Mouse (Mus musculus) MEL (cell line): ENCODE results near the gene Cstf2.

Experiments
- CTCF ChIP-seq, 3 experiments: IDR thresholded peaks in 2 of 3; conservative IDR thresholded peaks in 1 of 3; 2 replicates each; pipeline ENCODE4 v1.5.1; 2011 to 2012; ENCODE audit warnings: low read length in 3 of 3, low read depth in 2 of 3, mild to moderate bottlenecking in 2 of 3, improper control_type of control experiment in 1 of 3, inconsistent platforms in 1 of 3, mixed read lengths in 1 of 3, moderate library complexity in 1 of 3; ENCODE audit not compliant: control insufficient read depth in 1 of 3, insufficient read depth in 1 of 3, poor library complexity in 1 of 3, severe bottlenecking in 1 of 3
- EP300 ChIP-seq, 2 experiments: IDR thresholded peaks; 2 replicates each; pipeline ENCODE4 v1.6.1; 2011; ENCODE audit warnings: improper control_type of control experiment in 2 of 2, low read length in 2 of 2, low read depth in 1 of 2, mild to moderate bottlenecking in 1 of 2
- POLR2A ChIP-seq, 2 experiments: IDR thresholded peaks; 2 replicates each; pipeline ENCODE4 v1.6.1; 2011 to 2012; ENCODE audit warnings: low read length in 2 of 2, mild to moderate bottlenecking in 2 of 2, control low read depth in 1 of 2, improper control_type of control experiment in 1 of 2, low read depth in 1 of 2, moderate library complexity in 1 of 2; ENCODE audit not compliant: control insufficient read depth in 1 of 2, insufficient read depth in 1 of 2, poor library complexity in 1 of 2
- ZMIZ1 ChIP-seq: IDR thresholded peaks from 2 replicates; pipeline ENCODE4 v1.6.1; 2012; ENCODE audit warnings: low read depth, mild to moderate bottlenecking, inconsistent platforms, low read length, improper control_type of control experiment, moderate library complexity

- TF ChIP-seq CTCF (IDR thresholded peaks at IDR 0.05 in 2 of 3, conservative IDR thresholded peaks at IDR 0.05 in 1 of 3; ENCODE audit: control insufficient read depth in 1 of 3, insufficient read depth in 1 of 3, low read depth in 2 of 3, low read length in 3 of 3, poor library complexity in 1 of 3, severe bottlenecking in 1 of 3) (peak in 2 of 3 experiments; percentile 1 to 3; a peak in 2 of 6 replicates), ZMIZ1 (0 out of 2 replicates have a peak, but pooled peaks have one; percentile 38), POLR2A (IDR thresholded peaks at IDR 0.05; ENCODE audit: control insufficient read depth in 1 of 2, insufficient read depth in 1 of 2, low read depth in 1 of 2, low read length in 2 of 2, poor library complexity in 1 of 2) (peak in 1 of 2 experiments; percentile 48; a peak in 1 of 4 replicates), EP300 (IDR thresholded peaks at IDR 0.05; ENCODE audit: low read depth in 1 of 2, low read length in 2 of 2) (peak in 1 of 2 experiments; percentile 21; a peak in 3 of 4 replicates)
Measured at GRCm38 (mm10) chrX:134058040-134058875, 729 bp upstream of the Cstf2 start.
